Mouse (Mus musculus): ENCODE results near the gene Gm17720. TPM values are rescaled to one million over a fixed set of nuclear protein-coding genes. Genes with fewer than 3 reads are reported as not detected.

The Gm17720 gene
- polyA plus RNA-seq, 1 experiment from 2014 or later: not detected

GRCm38 (mm10) chr8:110064606-110065365 lies 37.8 kb downstream of the Gm17720 start:
- no peak for DNase-seq (ENCODE audit: low spot score)
- WGBS: 94% methylated on average over 18 of the region's 18 CpGs
- ATAC-seq (replicated peaks; ENCODE audit: low FRiP score): no peak
- Histone ChIP-seq H3K9ac (ENCODE audit: low read length) (no peak overlapping the region), H3K27ac (ENCODE audit: low read depth, low read length) (no peak overlapping the region), H3K27me3 (ENCODE audit: control insufficient read depth, insufficient read depth, low read length) (no peaks in the 10 kb centered on the region), H3K9me3 (ENCODE audit: control insufficient read depth, low read length) (no peaks in the 10 kb centered on the region), H3K4me1 (replicated peaks; ENCODE audit: control insufficient read depth, insufficient read depth, low read length) (no peaks in the 10 kb centered on the region), H3K4me2 (ENCODE audit: low read depth, low read length, severe bottlenecking) (no peak overlapping the region), H3K4me3 (ENCODE audit: low read depth, low read length) (no peak overlapping the region), H3K36me3 (ENCODE audit: control insufficient read depth, insufficient read depth, low read length) (no peaks in the 10 kb centered on the region)

- Histone ChIP-seq H3K36me3 (ENCODE audit: control insufficient read depth, insufficient read depth, low read length) (no peaks in the 10 kb centered on the region), H3K4me3 (ENCODE audit: low read depth, low read length) (no peak overlapping the region), H3K4me1 (replicated peaks; ENCODE audit: control insufficient read depth, insufficient read depth, low read length) (no peaks in the 10 kb centered on the region), H3K9ac (ENCODE audit: low read length) (no peak overlapping the region), H3K27me3 (ENCODE audit: control insufficient read depth, insufficient read depth, low read length) (no peaks in the 10 kb centered on the region), H3K4me2 (ENCODE audit: low read depth, low read length, severe bottlenecking) (no peak overlapping the region), H3K9me3 (ENCODE audit: control insufficient read depth, low read length) (no peaks in the 10 kb centered on the region), H3K27ac (ENCODE audit: low read depth, low read length) (no peak overlapping the region)
- no peak for DNase-seq (ENCODE audit: low spot score)
- ATAC-seq (replicated peaks; ENCODE audit: low FRiP score): no peak
- WGBS: 86% methylated on average over 9 of the region's 9 CpGs
Observed at GRCm38 (mm10) chr8:110064161-110064560, 38.4 kb downstream of the Gm17720 start.

- Histone ChIP-seq H3K4me1 (replicated peaks; ENCODE audit: control insufficient read depth, insufficient read depth, low read length) (no peaks in the 10 kb centered on the region), H3K9ac (ENCODE audit: low read length) (no peak overlapping the region), H3K4me3 (ENCODE audit: low read depth, low read length) (no peak overlapping the region), H3K27ac (ENCODE audit: low read depth, low read length) (no peak overlapping the region), H3K27me3 (ENCODE audit: control insufficient read depth, insufficient read depth, low read length) (no peaks in the 10 kb centered on the region), H3K4me2 (ENCODE audit: low read depth, low read length, severe bottlenecking) (no peak overlapping the region), H3K9me3 (ENCODE audit: control insufficient read depth, low read length) (no peaks in the 10 kb centered on the region), H3K36me3 (ENCODE audit: control insufficient read depth, insufficient read depth, low read length) (no peaks in the 10 kb centered on the region)
- 90% methylated on average over 8 of the region's 8 CpGs for WGBS
- DNase-seq (ENCODE audit: low spot score) (no peak), ATAC-seq (replicated peaks; ENCODE audit: low FRiP score) (no peak)
Observed at GRCm38 (mm10) chr8:110058207-110058606, 44.3 kb downstream of the Gm17720 start.

GRCm38 (mm10) chr8:110051208-110051607 lies 51.3 kb downstream of the Gm17720 start:
- Histone ChIP-seq H3K9me3 (ENCODE audit: control insufficient read depth, low read length) (no peaks in the 10 kb centered on the region), H3K9ac (ENCODE audit: low read length) (no peak overlapping the region), H3K27ac (ENCODE audit: low read depth, low read length) (no peak overlapping the region), H3K36me3 (ENCODE audit: control insufficient read depth, insufficient read depth, low read length) (no peaks in the 10 kb centered on the region), H3K4me1 (replicated peaks; ENCODE audit: control insufficient read depth, insufficient read depth, low read length) (no peaks in the 10 kb centered on the region), H3K4me2 (ENCODE audit: low read depth, low read length, severe bottlenecking) (no peak overlapping the region), H3K4me3 (ENCODE audit: low read depth, low read length) (no peak overlapping the region), H3K27me3 (ENCODE audit: control insufficient read depth, insufficient read depth, low read length) (no peaks in the 10 kb centered on the region)
- DNase-seq (ENCODE audit: low spot score) (no peak), ATAC-seq (replicated peaks; ENCODE audit: low FRiP score) (no peak)
- WGBS: 79% methylated on average over 6 of the region's 6 CpGs

GRCm38 (mm10) chr8:110040509-110040908 lies 62.0 kb downstream of the Gm17720 start:
- H3K9me3 ChIP-seq (ENCODE audit: control insufficient read depth, low read length): peaks cover 3% of the 10 kb centered on the region; the same call in 1 of the 2 replicates
- no peaks in the 10 kb centered on the region for H3K4me1 ChIP-seq (replicated peaks; ENCODE audit: control insufficient read depth, insufficient read depth, low read length)
- WGBS: 83% methylated on average over 4 of the region's 4 CpGs
- no peaks in the 10 kb centered on the region for H3K27me3 ChIP-seq (ENCODE audit: control insufficient read depth, insufficient read depth, low read length)
- ATAC-seq (replicated peaks; ENCODE audit: low FRiP score) (no peak), DNase-seq (ENCODE audit: low spot score) (no peak)
- no peaks in the 10 kb centered on the region for H3K36me3 ChIP-seq (ENCODE audit: control insufficient read depth, insufficient read depth, low read length)
- H3K27ac ChIP-seq (ENCODE audit: low read depth, low read length): no peak overlapping the region
- H3K9ac ChIP-seq (ENCODE audit: low read length): no peak overlapping the region
- H3K4me2 ChIP-seq (ENCODE audit: low read depth, low read length, severe bottlenecking): no peak overlapping the region
- H3K4me3 ChIP-seq (ENCODE audit: low read depth, low read length): no peak overlapping the region

GRCm38 (mm10) chr8:110039659-110040058 lies 62.9 kb downstream of the Gm17720 start, which contains the start of gene Chst4:
Chst4 (minus strand) TSS chr8:110039740.
- WGBS: 87% methylated on average over 5 of the region's 5 CpGs
- no peak for DNase-seq (ENCODE audit: low spot score)
- H3K27me3 ChIP-seq (ENCODE audit: control insufficient read depth, insufficient read depth, low read length): no peaks in the 10 kb centered on the region

GRCm38 (mm10) chr8:110039216-110039615 lies 63.3 kb downstream of the Gm17720 start:
- Histone ChIP-seq H3K27ac (ENCODE audit: low read depth, low read length) (no peak overlapping the region), H3K9ac (ENCODE audit: low read length) (no peak overlapping the region), H3K4me3 (ENCODE audit: low read depth, low read length) (no peak overlapping the region), H3K4me1 (replicated peaks; ENCODE audit: control insufficient read depth, insufficient read depth, low read length) (no peaks in the 10 kb centered on the region), H3K36me3 (ENCODE audit: control insufficient read depth, insufficient read depth, low read length) (no peaks in the 10 kb centered on the region), H3K4me2 (ENCODE audit: low read depth, low read length, severe bottlenecking) (no peak overlapping the region), H3K27me3 (ENCODE audit: control insufficient read depth, insufficient read depth, low read length) (no peaks in the 10 kb centered on the region), H3K9me3 (ENCODE audit: control insufficient read depth, low read length) (peaks cover 3% of the 10 kb centered on the region; the same call in 1 of the 2 replicates)
- WGBS: 48% methylated on average over 7 of the region's 7 CpGs
- DNase-seq (ENCODE audit: low spot score) (no peak), ATAC-seq (replicated peaks; ENCODE audit: low FRiP score) (no peak)

More at GRCm38 (mm10) chr8:110039659-110040058, 62.9 kb downstream of the Gm17720 start, which contains the start of gene Chst4:
- H3K4me3 ChIP-seq (ENCODE audit: low read depth, low read length): no peak within 1 kb of the TSS
- ATAC-seq (replicated peaks; ENCODE audit: low FRiP score): no peak
- H3K9ac ChIP-seq (ENCODE audit: low read length): no peak within 1 kb of the TSS
- H3K27ac ChIP-seq (ENCODE audit: low read depth, low read length): no peak within 1 kb of the TSS
- no peaks in the 10 kb centered on the region for H3K36me3 ChIP-seq (ENCODE audit: control insufficient read depth, insufficient read depth, low read length)
- no peak within 1 kb of the TSS for H3K4me2 ChIP-seq (ENCODE audit: low read depth, low read length, severe bottlenecking)
- H3K9me3 ChIP-seq (ENCODE audit: control insufficient read depth, low read length): peaks cover 3% of the 10 kb centered on the region; the same call in 1 of the 2 replicates
- no peaks in the 10 kb centered on the region for H3K4me1 ChIP-seq (replicated peaks; ENCODE audit: control insufficient read depth, insufficient read depth, low read length)

- H3K9ac ChIP-seq (ENCODE audit: low read length): no peak overlapping the region
- no peak overlapping the region for H3K27ac ChIP-seq (ENCODE audit: low read depth, low read length)
- no peaks in the 10 kb centered on the region for H3K4me1 ChIP-seq (replicated peaks; ENCODE audit: control insufficient read depth, insufficient read depth, low read length)
- no peak overlapping the region for H3K4me3 ChIP-seq (ENCODE audit: low read depth, low read length)
- H3K9me3 ChIP-seq (ENCODE audit: control insufficient read depth, low read length): no peaks in the 10 kb centered on the region
- H3K27me3 ChIP-seq (ENCODE audit: control insufficient read depth, insufficient read depth, low read length): no peaks in the 10 kb centered on the region
- no peaks in the 10 kb centered on the region for H3K36me3 ChIP-seq (ENCODE audit: control insufficient read depth, insufficient read depth, low read length)
- no peak for ATAC-seq (replicated peaks; ENCODE audit: low FRiP score)
- WGBS: 81% methylated on average over 2 of the region's 2 CpGs
- no peak for DNase-seq (ENCODE audit: low spot score)
- no peak overlapping the region for H3K4me2 ChIP-seq (ENCODE audit: low read depth, low read length, severe bottlenecking)
Observed at GRCm38 (mm10) chr8:110036156-110036555, 66.4 kb downstream of the Gm17720 start.

GRCm38 (mm10) chr8:110034331-110034730 lies 68.2 kb downstream of the Gm17720 start:
- WGBS: 63% methylated on average over 4 of the region's 4 CpGs
- no peak overlapping the region for H3K9ac ChIP-seq (ENCODE audit: low read length)
- no peaks in the 10 kb centered on the region for H3K36me3 ChIP-seq (ENCODE audit: control insufficient read depth, insufficient read depth, low read length)
- no peak for DNase-seq (ENCODE audit: low spot score)
- H3K4me2 ChIP-seq (ENCODE audit: low read depth, low read length, severe bottlenecking): no peak overlapping the region
- no peaks in the 10 kb centered on the region for H3K9me3 ChIP-seq (ENCODE audit: control insufficient read depth, low read length)
- no peak overlapping the region for H3K27ac ChIP-seq (ENCODE audit: low read depth, low read length)
- no peak overlapping the region for H3K4me3 ChIP-seq (ENCODE audit: low read depth, low read length)
- no peaks in the 10 kb centered on the region for H3K4me1 ChIP-seq (replicated peaks; ENCODE audit: control insufficient read depth, insufficient read depth, low read length)
- H3K27me3 ChIP-seq (ENCODE audit: control insufficient read depth, insufficient read depth, low read length): no peaks in the 10 kb centered on the region
- ATAC-seq (replicated peaks; ENCODE audit: low FRiP score): no peak

All from forebrain, embryonic 11.5 days (tissue).